Mouse (Mus musculus) heart, postnatal 14 days (tissue): ENCODE data around the gene Cacul1. TPM values are rescaled to one million over a fixed set of nuclear protein-coding genes. Genes with fewer than 3 reads are reported as not detected.
"Not testable (repeated sequence)": the region's sequence is repeated elsewhere in the genome, so short reads cannot be mapped to it uniquely, and the experiment has no call there.

Experiments
- DNase-seq, 2 experiments: peaks; one replicate each; pipeline ENCODE4 v3.0.0; 2021 to 2022
- intact Hi-C: fragments of 180-260 bp; cut with DNase I; formaldehyde crosslinking; loops from one replicate; pipeline ENCODE4 v1.15.1; 2025
- long read RNA-seq, 2 experiments: library from polyadenylated mRNA; stranded (forward); transcript quantifications; one replicate each; pipeline ENCODE4 v2.0.0; 2021
- total RNA-seq, 2 experiments: library from RNA; stranded (reverse); gene quantifications; 2 replicates each; pipeline ENCODE4 v1.2.3; 2021

Gene Cacul1
- 10 to 100 TPM; 24.8 to 28.0 TPM for total RNA-seq
- long read RNA-seq, experiment 1, full-length matches to known transcripts, result 9 of 17 reads
- long read RNA-seq, experiment 1, partial matches to known transcripts, result 0 of 17 reads
- long read RNA-seq, experiment 1, other reads (novel, unspliced or antisense), result 8 of 17 reads
- long read RNA-seq, experiment 2, full-length matches to known transcripts, result 4 of 11 reads
- long read RNA-seq, experiment 2, partial matches to known transcripts, result 1 of 11 reads
- long read RNA-seq, experiment 2, other reads (novel, unspliced or antisense), result 6 of 11 reads

DNA sequence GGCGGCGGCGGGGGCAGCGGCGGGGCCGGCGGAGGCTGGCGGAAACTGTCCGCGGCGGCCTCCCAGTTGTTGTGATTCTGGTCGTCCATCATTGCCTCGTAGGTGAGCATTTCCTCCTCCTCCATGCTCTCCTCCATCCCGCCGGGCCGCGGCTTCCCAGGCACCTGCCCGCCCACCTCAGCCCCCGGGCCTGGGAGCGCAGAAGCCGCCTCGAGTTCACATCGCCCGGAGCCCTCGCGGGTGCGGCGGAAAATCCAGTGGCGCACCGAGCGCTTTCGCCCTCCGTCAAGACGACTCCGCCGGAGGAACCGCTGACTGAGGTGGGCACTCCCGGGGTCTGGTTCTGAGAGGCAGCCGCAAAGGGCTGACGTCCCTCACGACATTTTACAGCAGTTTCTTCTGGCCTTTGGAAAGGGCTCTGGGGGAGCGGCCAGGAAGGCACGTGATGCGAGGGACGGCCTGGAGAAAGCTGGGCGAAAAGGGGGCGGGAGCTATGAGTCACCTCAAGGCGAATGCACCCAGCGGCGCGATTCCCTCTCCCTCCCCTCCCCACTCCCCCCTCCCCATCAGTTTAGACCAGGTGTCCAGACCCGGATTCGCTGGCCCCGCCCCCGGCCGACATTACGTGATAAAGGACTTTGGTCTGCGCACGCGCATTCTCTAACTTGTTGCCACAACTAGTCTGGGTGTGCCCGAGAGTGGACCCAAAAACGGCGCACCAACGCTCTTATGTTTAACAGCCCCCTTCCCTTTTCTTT is at the start of gene Cacul1:
Gene Cacul1, minus strand, starts transcription at position 444 of the 758 bp plus-strand sequence.
- intact Hi-C loops, result no loop called here
- DNase-seq, result peak; percentile 93 to 94

DNA sequence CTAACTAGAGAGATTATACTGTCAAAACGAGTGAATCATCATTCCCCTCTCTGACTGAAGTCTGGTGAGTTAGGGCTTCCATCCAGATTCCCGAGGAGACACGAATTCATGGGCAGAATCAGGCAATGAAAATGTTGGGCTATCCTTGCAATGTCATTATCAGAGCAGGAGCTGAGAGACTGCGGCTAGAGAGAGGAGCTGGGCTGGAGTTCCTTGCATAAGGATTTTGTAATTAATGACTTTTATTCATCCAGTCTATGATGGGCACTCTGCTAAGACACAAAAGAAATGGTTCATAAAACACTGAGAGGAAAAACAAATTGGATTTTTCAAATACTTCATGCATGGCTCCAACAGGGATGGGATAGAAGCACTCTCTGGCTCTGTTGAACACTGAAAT is 38.6 kb upstream of the Cacul1 start:
- intact Hi-C loops, result no loop called here
- no peak for DNase-seq

DNA sequence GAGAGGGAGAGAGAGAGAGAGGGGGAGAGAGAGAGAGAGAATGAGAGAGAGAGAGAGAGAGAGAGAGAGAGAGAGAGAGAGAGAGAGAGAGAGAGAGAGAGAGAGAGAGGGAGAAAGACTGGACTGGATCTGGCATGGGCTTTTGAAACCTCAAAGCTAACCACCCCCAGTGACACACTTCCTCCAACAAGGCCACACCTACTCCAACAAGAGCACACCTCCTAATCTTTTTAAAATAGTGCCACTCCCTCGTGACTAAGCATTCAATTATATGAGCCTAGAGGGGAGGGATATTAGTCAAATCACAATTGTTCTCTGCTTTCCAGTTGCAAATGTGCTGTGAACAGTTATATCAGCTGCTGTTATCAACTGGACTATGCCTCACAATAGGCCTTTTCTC is 36.2 kb upstream of the Cacul1 start:
- DNase-seq, result no peak
- intact Hi-C loops, result no loop called here

DNA sequence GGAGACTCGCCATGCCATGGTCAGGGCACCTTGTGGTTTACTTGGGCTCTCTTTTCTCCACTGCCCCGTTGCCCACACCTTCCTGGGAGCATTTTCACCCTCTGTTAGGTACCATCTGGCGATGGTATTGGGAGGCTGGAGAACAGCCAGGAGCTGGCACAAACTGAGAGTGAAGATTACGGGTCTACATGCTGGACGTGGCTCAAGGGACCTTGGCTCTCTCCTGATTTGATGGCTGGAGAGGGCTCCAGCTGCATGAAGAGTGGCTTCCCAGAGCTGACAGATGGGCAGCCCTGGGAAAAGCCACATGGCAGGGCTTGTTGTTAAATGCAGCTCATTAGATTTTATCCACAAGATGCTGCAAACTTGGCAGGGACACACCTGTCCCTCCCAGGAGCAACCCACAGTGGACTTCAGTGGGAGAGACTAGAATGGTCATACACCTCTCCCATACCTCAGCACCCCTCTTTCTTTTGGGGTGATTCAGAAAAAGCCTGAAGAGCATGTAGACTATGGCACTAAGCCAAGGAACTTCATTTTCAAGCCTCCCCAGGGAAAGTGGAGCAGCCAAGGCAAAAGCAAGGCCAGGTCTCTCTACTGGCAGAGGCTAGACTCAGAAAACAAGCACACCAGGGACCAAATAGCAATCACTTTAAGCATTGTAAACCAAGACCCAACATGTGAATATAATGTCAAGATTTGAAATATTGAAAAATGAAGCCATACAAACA is 34.8 kb upstream of the Cacul1 start:
- intact Hi-C loops, result no loop called here
- DNase-seq, result peak; percentile 42 to 62

DNA sequence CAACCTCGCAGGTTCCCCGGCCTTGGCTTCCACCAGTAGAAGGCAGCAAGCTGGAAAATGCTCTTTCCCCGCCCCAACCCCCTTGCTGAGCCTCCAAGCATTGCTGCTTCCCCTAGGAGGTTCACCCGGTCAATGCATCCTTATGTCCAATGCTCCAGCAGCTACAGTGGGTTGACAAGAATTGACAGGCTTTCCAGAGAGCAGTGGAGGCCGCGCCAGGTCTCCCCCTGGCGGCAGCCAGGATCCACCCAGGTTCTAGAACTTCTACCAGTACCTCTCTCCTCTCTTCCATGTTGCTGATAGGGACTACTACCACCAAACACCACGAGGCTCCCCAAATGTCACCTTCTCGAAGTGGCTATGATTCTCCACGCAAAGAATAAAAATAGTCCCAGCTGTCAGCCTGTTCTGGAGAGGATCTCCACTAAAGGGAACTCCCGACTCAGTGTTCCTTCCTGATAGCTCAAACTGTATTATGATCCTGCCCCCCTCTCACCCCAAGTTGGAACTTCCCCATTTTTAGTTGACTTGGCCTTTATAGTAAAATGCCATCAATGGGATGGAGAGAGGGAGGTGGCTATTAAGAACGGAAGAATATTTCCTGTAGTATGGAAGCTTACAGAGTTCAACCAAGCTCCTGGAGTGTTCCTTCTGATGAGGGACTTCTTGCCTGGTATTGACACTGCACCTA is 30.8 kb upstream of the Cacul1 start:
- intact Hi-C loops, result no loop called here
- DNase-seq, result peak; percentile 23 to 35

DNA sequence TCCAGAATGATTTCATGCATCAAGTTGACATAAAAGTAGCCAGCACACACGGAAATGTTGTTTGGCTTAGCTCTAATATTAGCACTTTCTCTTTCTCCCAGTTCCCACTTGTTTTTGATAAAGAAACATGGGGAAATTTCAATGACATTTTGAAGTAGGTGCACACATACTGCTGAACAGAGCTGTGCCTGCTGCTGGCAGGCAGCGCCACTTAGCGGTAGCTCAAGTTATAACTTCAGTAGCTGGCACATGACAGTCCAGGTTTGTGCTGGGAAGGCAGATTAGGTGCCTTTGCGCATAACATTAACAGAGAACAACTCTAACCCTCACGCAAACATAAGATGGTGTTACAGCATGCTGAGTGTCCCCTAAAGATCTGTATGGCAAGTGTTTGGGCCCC is 27.9 kb upstream of the Cacul1 start:
- intact Hi-C loops, result loop anchor here (2.0 kb wide), 1 partner anchor 142 kb away; no protein-coding TSS in a partner anchor
- peak; percentile 58 to 59 for DNase-seq

DNA sequence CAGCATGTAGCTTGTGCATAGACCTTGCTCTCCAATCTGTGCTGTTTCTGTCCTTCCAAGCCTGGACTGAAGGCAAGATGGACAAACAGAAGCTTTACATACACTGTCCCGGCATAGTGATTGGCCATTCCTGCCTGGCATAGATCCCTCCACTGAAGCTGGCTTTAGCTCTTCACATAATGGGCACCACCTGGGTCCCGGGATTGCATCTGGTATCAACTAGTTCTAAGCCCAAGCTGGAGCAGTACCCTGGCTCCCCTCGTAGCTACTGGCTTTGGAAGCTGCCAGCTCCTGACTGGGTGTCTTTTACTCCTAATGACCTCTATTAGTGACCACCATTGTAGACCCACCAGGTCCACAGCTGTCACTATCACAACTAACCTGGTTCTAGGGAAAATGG is 22.8 kb upstream of the Cacul1 start:
- DNase-seq, result no peak
- intact Hi-C loops, result no loop called here

DNA sequence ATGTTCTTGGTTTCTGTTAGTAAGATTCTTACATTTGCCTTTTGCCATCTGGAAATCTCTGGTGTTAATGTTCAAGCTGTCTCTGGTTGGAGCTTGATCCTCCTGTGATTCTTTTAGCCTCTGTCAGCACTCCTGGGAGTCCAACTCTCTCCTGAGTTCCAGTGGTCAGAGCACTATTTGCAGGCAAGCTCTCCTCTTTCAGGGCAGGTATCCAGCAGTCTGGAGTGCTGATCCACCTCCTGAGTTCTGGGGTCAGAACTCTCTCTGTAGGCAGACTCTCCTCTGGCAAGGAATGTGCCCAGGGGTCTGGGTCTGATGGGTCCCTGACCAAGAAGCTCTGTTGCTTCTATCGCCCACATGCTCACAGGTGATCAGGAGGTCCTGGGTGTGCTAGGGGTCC is 21.2 kb upstream of the Cacul1 start:
- DNase-seq, intact Hi-C loops: not testable (repeated sequence)

DNA sequence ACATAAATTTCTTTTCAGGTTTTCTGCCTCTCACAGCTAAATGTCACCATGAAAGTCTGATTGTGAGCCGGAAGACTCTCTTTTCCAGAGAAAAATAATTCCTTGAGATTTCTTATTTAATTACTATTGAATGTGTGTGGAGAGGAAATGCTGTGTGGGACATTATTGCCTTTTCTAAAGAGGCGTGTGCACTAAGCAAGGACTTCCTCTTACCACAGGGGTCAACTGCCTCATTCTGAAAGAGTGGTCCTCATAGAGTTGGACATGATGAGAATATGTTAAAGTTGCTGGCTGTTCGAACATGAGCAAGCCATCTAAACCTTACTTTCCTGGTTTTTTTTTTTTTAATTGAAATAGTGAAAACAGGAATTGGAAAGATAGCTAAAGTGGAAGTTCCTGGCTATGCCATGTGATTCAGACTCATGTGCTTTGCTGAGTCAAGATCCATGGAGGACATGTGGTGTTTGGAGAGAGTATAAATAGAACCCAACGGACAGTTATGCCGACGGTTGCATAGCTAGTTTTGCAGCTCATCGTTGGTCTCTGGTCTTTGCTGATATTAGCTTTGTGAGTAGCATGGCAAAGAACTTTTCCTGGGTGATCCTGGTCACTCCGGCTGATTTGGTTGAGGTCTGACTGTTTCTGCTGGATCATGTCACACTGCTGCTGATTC is 17.3 kb upstream of the Cacul1 start:
- intact Hi-C loops, result no loop called here
- DNase-seq, result no peak

DNA sequence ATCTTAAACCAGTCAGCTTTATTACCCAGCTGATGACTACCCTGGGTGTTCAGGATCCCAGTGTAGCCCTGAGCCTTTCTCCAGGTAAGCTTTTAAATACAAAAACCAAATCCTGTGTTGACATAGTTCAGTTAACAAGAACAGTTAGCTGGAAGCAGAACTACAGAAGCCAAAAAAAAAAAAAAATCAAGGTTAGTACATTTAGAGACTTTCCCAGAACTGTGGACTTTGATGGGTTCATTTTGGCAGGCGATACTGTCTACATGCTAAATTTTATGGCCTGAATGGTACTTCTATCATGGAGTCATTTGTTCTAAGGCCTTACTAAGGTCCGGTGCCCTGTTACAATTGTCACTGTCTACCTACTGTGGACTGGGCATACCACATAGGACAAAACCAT is 8.8 kb upstream of the Cacul1 start:
- DNase-seq, result no peak
- intact Hi-C loops, result no loop called here

DNA sequence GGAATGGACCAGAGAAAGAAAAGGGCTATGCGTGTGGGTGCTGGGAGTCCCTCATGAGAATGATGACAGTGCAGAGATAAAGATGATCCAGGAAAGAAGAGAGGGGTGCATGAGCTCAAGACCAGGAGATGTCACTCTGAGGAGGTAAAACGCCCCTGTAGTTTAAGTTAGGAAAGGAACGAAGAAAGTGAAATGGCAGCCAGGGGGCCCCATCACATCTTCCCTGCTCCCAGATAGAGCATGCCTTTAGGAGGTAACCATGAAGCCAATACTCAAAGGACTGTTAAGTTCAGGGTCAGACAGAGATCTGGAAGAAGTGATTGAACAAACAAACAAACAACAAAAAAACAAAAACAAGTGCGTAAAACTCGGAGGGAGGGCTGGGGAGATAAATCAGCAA is 5.8 kb upstream of the Cacul1 start:
- no peak for DNase-seq
- intact Hi-C loops, result no loop called here

DNA sequence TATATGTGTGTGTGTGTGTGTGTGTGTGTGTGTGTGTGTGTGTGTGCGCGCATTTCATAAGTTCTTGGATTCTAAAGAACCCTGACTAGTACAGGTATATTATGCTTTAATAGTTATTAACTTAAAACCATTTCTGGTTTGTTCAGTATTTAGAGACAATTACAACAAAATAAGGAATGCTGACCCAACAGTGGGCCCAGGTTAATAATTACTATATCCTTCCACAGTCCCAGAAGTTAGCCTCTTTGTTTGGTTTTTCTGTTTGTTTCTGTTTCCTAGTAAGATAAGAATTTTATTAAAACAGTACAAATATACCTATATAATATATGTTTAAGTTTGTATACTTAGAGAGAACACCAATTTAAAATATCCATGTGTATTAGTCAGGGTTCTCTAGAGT is 2.4 kb upstream of the Cacul1 start:
- intact Hi-C loops, result no loop called here

DNA sequence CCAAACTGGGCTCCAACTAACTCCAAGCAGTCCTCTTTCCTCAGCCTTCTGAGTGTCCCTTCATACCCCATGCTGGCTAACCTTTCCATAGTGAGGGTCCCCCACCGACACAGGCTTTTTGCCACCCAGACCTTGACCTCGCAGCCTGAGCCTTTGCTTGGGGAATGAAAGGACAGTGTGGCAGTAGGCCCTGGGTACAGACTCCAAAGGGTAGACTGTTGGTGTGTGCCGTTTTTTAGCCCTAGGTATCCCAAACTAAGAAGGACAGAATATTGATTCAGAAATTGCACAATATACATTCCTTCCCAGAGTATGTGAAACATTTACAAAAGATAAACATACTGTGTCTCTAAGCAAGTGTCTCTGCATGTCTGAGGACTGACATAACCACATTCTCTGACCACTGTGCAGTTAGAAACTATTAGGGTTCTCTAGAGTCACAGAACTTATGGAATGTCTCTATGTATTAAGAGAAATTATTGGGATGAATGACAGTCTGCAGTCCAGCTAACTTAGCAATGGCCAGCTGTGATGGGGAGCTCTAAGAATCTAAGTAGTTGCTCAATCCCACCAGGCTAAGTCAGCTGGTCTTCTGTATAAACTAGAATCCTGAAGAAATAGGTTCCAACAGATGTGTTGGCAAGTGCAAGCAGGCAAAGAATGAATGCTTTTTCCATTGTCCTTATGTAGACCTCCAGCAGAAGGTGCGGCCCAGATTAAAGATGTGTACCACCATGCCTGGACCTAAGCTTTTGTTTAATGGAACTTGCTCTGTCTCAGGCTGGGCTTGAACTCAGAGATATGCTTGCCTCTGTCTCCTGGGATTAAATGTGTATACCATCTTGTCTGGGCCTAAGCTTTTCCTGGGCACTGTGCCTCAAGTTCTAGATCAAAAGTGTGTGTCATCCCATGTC is 809 bp upstream of the Cacul1 start:
- intact Hi-C loops, result no loop called here
- no peak for DNase-seq

More for the DNA sequence above, 2.4 kb upstream of the Cacul1 start:
- DNase-seq, result no peak

DNA sequence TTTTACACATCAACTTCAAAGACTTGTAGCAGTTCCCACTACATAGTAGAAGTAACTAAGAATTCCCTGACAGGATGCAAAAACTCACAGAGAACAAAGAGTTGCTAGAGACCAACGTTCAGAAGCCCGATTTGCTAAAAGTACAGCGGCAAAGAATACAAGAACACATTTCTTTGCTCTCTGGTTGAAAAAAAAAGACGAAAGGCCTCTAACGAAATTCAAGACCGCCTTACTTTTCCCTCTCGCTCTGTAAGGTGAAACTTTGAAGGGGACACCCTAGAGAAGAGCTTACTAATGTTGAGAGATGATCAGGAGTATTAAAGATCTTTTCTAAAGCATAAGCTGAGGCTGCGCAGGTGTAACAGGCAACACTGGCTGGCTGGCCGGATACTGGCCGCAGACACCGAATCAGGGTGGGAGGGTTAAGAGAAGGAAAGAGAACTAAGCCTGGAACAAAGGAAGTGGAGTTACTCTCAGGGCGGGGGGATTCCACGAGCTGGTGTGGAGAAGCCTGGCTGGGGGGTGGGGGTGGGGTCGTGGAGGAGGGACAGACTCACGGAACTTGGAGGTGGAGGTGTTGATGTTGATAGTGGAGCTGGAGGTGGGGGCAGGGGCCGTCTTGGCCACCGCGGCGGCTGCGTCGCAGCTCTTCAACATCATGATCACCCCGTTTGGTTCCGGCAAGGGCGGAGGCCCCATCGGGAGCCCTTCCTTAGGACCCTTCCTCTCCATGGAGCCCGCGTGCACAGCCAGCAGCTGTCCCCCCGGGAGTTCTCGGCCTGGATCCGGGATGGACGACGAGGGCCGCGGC is 849 bp downstream of the Cacul1 start:
- peak in 1 of 2 experiments; percentile 15 for DNase-seq

DNA sequence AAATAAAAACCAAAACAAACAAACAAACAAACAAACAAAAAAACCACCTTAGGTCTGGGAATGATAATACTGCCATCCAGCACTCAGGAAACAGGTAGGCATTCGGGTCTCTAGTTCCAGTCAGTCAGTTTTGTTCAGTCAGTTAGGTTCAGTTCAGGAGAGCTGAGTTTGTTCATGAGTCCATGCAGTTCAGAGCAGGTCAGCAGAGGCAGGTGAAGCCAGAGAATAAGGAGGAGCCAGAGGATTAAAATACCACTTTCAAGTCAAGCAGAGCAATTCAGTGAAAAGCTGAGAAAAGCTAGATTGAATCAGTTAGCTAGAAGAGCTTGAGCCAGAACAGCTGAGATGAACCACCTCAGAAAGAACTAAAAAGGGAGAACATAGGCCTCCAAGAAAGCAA is 4.1 kb downstream of the Cacul1 start:
- intact Hi-C loops, result no loop called here
- no peak for DNase-seq

More for the DNA sequence above, 849 bp downstream of the Cacul1 start:
- intact Hi-C loops, result no loop called here

DNA sequence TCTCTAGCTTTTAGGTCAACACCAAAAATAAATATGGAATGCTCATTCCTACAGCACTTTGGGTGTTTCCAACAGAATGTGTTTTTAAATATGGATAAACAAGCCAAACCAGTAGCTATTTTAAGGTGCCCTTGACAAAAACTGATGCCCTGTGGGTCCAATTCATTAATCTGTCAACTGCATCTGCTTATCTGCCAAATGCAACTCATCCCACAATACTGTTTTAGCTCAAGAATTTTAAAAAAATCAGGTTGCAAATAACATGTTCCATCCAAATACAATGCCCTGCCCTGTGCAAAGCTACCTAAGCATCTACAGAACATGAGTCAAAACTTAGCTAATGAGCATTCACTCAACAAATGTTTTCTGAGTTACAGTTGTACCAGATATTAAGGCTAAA is 20.3 kb downstream of the Cacul1 start:
- intact Hi-C loops, result no loop called here
- DNase-seq, result no peak

DNA sequence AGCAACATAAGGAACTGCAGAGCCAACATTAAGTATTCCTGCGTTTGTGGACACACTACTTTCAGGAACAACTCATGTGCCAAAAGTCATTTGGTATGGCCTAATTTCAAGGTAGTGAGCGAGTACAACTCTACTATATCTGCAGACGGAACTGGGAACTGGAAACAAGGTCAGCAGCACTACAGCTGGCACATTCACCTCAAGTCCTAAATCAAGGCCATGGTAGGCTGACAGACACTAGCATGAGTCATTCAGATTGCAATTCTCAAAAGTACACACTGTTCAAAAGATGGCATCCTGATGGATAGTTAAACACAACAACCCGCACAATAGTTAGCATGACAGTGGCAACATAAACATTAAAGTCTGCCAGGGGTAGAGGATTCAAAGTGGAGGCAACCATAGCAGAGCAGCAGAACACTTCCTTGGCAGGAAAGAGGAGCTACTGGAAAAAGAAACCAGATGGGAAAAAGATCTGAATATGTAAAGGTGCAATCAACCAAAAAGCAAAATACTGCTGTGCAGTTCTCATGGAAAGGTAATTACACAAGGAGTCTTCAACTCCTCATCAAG is 25.9 kb downstream of the Cacul1 start:
- intact Hi-C loops, result no loop called here

DNA sequence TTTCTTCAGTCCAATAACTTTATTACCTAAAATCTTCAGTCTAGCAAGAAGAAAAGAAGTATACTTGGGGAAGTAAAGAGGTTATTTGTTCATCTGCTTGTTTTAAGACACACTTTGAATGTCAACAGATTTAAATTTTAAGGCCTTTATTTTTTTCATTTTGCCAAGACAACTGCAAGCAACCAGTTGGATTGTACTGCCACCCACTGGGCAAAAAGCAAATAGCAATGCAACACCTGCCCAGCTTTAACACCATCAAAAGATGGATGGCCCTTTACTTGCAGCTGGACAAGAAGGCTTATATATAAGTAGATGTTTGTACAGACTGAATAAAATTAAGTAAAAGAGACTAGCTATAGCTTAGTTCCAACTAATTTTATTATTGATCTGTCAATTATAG is 27.3 kb downstream of the Cacul1 start:
- intact Hi-C loops, result no loop called here
- peak; percentile 54 to 70 for DNase-seq

More for the DNA sequence above, 25.9 kb downstream of the Cacul1 start:
- no peak for DNase-seq
